Mouse (Mus musculus) MEL (cell line): ENCODE measurements around the gene Rhot1.

ENCODE experiments used
- CTCF ChIP-seq, 3 experiments: IDR thresholded peaks in 2 of 3; conservative IDR thresholded peaks in 1 of 3; 2 replicates each; pipeline ENCODE4 v1.5.1; 2011 to 2012; ENCODE audit warnings: low read length in 3 of 3, low read depth in 2 of 3, mild to moderate bottlenecking in 2 of 3, improper control_type of control experiment in 1 of 3, inconsistent platforms in 1 of 3, mixed read lengths in 1 of 3, moderate library complexity in 1 of 3; ENCODE audit not compliant: control insufficient read depth in 1 of 3, insufficient read depth in 1 of 3, poor library complexity in 1 of 3, severe bottlenecking in 1 of 3
- GABPA ChIP-seq: IDR thresholded peaks from 2 replicates; pipeline ENCODE4 v1.6.1; 2012; ENCODE audit warnings: low read depth, mild to moderate bottlenecking, inconsistent platforms, low read length, improper control_type of control experiment, moderate library complexity
- GATA1 ChIP-seq: IDR thresholded peaks from 2 replicates; pipeline ENCODE4 v1.6.1; 2011; ENCODE audit warnings: low read depth, low read length, improper control_type of control experiment
- JUND ChIP-seq: IDR thresholded peaks from 2 replicates; pipeline ENCODE4 v1.6.1; 2011; ENCODE audit warnings: low read depth, mild to moderate bottlenecking, improper control_type of control experiment, low read length
- KAT2A ChIP-seq: conservative IDR thresholded peaks from 2 replicates; pipeline ENCODE4 v1.6.1; 2012; ENCODE audit warnings: low read depth, low read length, improper control_type of control experiment, inconsistent platforms
- MAFK ChIP-seq: IDR thresholded peaks from 2 replicates; pipeline ENCODE4 v1.6.1; 2011; ENCODE audit warnings: low read depth, mild to moderate bottlenecking, low read length, improper control_type of control experiment, borderline replicate concordance
- MAZ ChIP-seq: IDR thresholded peaks from 2 replicates; pipeline ENCODE4 v1.6.1; 2012; ENCODE audit warnings: low read depth, mild to moderate bottlenecking, inconsistent platforms, low read length, improper control_type of control experiment
- MYC ChIP-seq: IDR thresholded peaks from 2 replicates; pipeline ENCODE4 v1.6.1; 2011; ENCODE audit warnings: low read depth, mild to moderate bottlenecking, low read length, improper control_type of control experiment, moderate library complexity
- POLR2A ChIP-seq, 2 experiments: IDR thresholded peaks; 2 replicates each; pipeline ENCODE4 v1.6.1; 2011 to 2012; ENCODE audit warnings: low read length in 2 of 2, mild to moderate bottlenecking in 2 of 2, control low read depth in 1 of 2, improper control_type of control experiment in 1 of 2, low read depth in 1 of 2, moderate library complexity in 1 of 2; ENCODE audit not compliant: control insufficient read depth in 1 of 2, insufficient read depth in 1 of 2, poor library complexity in 1 of 2
- ZMIZ1 ChIP-seq: IDR thresholded peaks from 2 replicates; pipeline ENCODE4 v1.6.1; 2012; ENCODE audit warnings: low read depth, mild to moderate bottlenecking, inconsistent platforms, low read length, improper control_type of control experiment, moderate library complexity
- ZNF384 ChIP-seq: IDR thresholded peaks from 2 replicates; pipeline ENCODE4 v1.6.1; 2012; ENCODE audit warnings: low read depth, mild to moderate bottlenecking, inconsistent platforms, low read length, improper control_type of control experiment

DNA sequence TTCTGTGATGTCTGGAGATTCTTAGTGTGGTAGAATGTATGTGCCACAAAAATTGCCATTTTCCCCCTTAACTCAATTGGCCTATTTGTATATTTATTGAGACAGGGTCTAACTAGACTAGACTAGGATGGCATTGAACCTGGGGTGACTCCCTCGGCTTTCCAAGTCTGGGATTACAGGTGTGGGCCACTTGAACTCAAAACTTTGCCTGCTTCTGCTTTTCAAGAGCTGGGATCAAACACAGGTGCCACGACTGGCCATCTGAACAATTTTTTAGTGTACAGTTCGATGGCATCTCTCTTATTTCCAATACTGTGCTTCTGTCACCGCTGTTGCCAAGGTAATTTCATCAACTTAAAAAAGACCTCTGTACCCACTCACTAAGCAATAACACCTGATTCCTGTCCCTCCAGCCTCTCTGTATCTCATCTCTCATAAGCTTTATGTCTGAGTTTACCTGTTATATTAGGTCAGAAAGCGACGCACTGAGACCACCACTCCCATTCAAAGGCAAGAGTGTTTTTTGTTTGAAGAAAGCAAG, 24.2 kb upstream of the Rhot1 start:
- TF ChIP-seq CTCF (IDR thresholded peaks at IDR 0.05 in 2 of 3, conservative IDR thresholded peaks at IDR 0.05 in 1 of 3; ENCODE audit: control insufficient read depth in 1 of 3, insufficient read depth in 1 of 3, low read depth in 2 of 3, low read length in 3 of 3, poor library complexity in 1 of 3, severe bottlenecking in 1 of 3), result no peak
- TF ChIP-seq KAT2A, result no peak
- TF ChIP-seq ZNF384, result no peak
- no peak for TF ChIP-seq JUND
- no peak for TF ChIP-seq GABPA
- no peak for TF ChIP-seq GATA1
- no peak for TF ChIP-seq MYC
- TF ChIP-seq ZMIZ1, result no peak
- no peak for TF ChIP-seq MAZ
- TF ChIP-seq POLR2A (IDR thresholded peaks at IDR 0.05; ENCODE audit: control insufficient read depth in 1 of 2, insufficient read depth in 1 of 2, low read depth in 1 of 2, low read length in 2 of 2, poor library complexity in 1 of 2), result no peak
- TF ChIP-seq MAFK, result no peak
